Mouse (Mus musculus): ENCODE measurements at regions not wholly inside any gene's neighbourhood (a gene's known extent, or its start where the extent isn't known, plus 50 kb on each side); places are given as distances from the start of the nearest gene placed in this dataset.

GRCm38 (mm10) chr1:133549816-133550215, 60.3 kb downstream of the Snrpe start:
- WGBS, result 45% methylated on average over 10 of the region's 10 CpGs
- no peak for TF ChIP-seq POLR2A (IDR thresholded peaks at IDR 0.05; ENCODE audit: borderline replicate concordance, extremely low read depth, low read depth, low read length)
- TF ChIP-seq CTCF (IDR thresholded peaks at IDR 0.05; ENCODE audit: insufficient read depth, low read length), result no peak
- no peak for DNase-seq
- Histone ChIP-seq H3K4me3 (replicated peaks; ENCODE audit: extremely low read depth, low read depth, low read length) (no peak overlapping the region), H3K4me1 (ENCODE audit: control insufficient read depth, insufficient read depth, low read length) (no peaks in the 10 kb centered on the region)

DNA sequence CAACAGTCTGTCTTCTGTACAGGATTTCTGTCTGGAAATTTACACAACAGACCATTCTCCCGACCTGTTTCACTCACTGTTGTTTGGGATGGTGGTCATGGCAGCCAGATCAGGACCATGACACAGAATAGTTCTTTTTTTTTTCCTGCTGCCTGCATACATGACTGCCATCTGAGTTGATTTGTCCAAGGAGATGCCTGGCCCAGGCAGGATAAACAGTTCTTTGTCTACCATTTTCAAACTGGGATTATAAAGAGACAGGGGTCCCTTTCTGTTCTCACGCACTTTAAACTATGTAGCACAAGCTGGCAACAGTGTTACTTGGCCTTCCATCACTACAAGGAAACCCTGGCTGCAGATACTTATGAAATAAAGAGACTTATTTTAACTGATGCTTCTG, 61.1 kb downstream of the Snrpe start:
- Histone ChIP-seq H3K4me1 (ENCODE audit: control insufficient read depth, insufficient read depth, low read length) (no peaks in the 10 kb centered on the region), H3K4me3 (replicated peaks; ENCODE audit: extremely low read depth, low read depth, low read length) (no peak overlapping the region)
- TF ChIP-seq POLR2A (IDR thresholded peaks at IDR 0.05; ENCODE audit: borderline replicate concordance, extremely low read depth, low read depth, low read length) (no peak), CTCF (IDR thresholded peaks at IDR 0.05; ENCODE audit: insufficient read depth, low read length) (no peak)
- WGBS, result 68% methylated on average over 2 of the region's 2 CpGs
- DNase-seq, result no peak

- WGBS, result 82% methylated on average over 3 of the region's 3 CpGs
- Histone ChIP-seq H3K4me1 (ENCODE audit: control insufficient read depth, insufficient read depth, low read length) (no peaks in the 10 kb centered on the region), H3K4me3 (replicated peaks; ENCODE audit: extremely low read depth, low read depth, low read length) (no peak overlapping the region)
- no peak for TF ChIP-seq POLR2A (IDR thresholded peaks at IDR 0.05; ENCODE audit: borderline replicate concordance, extremely low read depth, low read depth, low read length)
- no peak for TF ChIP-seq CTCF (IDR thresholded peaks at IDR 0.05; ENCODE audit: insufficient read depth, low read length)
- DNase-seq, result no peak
Measured at GRCm38 (mm10) chr1:133547541-133547940, 62.5 kb downstream of the Snrpe start.

DNA sequence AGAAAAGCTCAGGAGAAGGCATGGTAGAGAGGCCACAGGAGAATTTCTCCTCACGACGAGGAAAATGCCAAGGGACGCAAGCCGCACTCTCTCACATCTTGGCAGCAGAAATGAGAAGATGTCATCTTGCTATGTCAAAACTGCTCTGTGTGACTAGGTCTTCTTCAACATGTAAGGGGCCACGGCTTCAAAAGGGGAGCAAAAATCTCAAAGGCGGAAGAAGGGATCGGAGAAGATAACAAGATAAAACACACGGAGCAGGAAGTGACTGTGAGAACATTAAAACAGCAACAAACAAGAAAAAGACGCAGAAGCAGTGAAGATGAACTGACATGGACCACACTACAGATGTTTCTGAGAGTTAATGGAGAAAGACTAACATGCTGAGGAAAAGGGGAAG, 65.1 kb downstream of the Snrpe start:
- H3K4me3 ChIP-seq (replicated peaks; ENCODE audit: extremely low read depth, low read depth, low read length), result no peak overlapping the region
- TF ChIP-seq POLR2A (IDR thresholded peaks at IDR 0.05; ENCODE audit: borderline replicate concordance, extremely low read depth, low read depth, low read length) (no peak), CTCF (IDR thresholded peaks at IDR 0.05; ENCODE audit: insufficient read depth, low read length) (no peak)
- H3K4me1 ChIP-seq (ENCODE audit: control insufficient read depth, insufficient read depth, low read length), result no peaks in the 10 kb centered on the region
- no peak for DNase-seq
- WGBS, result 68% methylated on average over 9 of the region's 9 CpGs

DNA sequence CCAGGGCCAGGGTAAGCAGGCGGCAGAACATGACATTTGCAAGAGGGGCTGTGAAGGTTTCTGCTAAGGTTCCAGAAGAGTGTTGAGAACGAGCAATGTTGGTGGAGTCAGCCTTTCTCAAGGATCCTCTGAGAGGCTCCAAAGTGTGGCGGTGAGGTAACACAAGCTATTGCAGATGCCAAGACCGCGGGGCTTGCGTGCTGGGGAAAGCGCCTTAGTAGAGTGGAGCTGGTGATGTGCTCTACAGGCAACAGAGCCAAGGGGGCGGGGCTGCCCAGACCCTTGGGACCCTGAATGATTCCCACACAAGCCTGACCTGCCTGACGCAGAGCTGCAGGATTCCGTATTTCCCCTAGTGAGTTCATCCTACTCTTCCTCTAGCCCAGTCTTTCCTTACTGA, 66.3 kb downstream of the Snrpe start:
- 83% methylated on average over 10 of the region's 10 CpGs for WGBS
- Histone ChIP-seq H3K4me1 (ENCODE audit: control insufficient read depth, insufficient read depth, low read length) (no peaks in the 10 kb centered on the region), H3K4me3 (replicated peaks; ENCODE audit: extremely low read depth, low read depth, low read length) (no peak overlapping the region)
- TF ChIP-seq CTCF (IDR thresholded peaks at IDR 0.05; ENCODE audit: insufficient read depth, low read length), result no peak
- no peak for TF ChIP-seq POLR2A (IDR thresholded peaks at IDR 0.05; ENCODE audit: borderline replicate concordance, extremely low read depth, low read depth, low read length)
- no peak for DNase-seq

GRCm38 (mm10) chr1:133541996-133542775, 67.9 kb downstream of the Snrpe start:
- Histone ChIP-seq H3K4me1 (ENCODE audit: control insufficient read depth, insufficient read depth, low read length) (no peaks in the 10 kb centered on the region), H3K4me3 (replicated peaks; ENCODE audit: extremely low read depth, low read depth, low read length) (no peak overlapping the region)
- no peak for DNase-seq
- WGBS, result 76% methylated on average over 15 of the region's 15 CpGs
- TF ChIP-seq POLR2A (IDR thresholded peaks at IDR 0.05; ENCODE audit: borderline replicate concordance, extremely low read depth, low read depth, low read length), result no peak
- TF ChIP-seq CTCF (IDR thresholded peaks at IDR 0.05; ENCODE audit: insufficient read depth, low read length), result no peak

DNA sequence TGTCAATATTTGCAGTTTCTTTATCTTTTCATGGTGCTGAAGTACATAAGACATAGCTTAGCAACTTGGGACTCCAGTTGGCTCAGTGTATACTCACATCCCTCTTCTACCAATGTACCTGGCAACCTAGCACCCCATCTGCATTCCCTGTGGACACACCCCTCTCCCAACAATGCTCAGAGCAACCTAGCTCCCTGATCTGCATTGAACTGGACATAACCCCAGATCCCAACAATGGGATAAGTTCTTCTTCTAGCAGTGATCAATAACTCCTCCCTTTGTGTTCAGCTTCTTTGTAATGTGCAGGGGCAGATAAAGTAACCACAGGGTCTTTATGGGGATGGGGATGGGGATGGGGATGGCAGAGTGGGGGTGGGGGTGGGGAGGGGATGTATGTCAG, 79.4 kb downstream of the Snrpe start:
- Histone ChIP-seq H3K4me3 (replicated peaks; ENCODE audit: extremely low read depth, low read depth, low read length) (no peak overlapping the region), H3K4me1 (ENCODE audit: control insufficient read depth, insufficient read depth, low read length) (no peaks in the 10 kb centered on the region; the same call in 1 of the 2 replicates)
- TF ChIP-seq CTCF (IDR thresholded peaks at IDR 0.05; ENCODE audit: insufficient read depth, low read length) (no peak), POLR2A (IDR thresholded peaks at IDR 0.05; ENCODE audit: borderline replicate concordance, extremely low read depth, low read depth, low read length) (no peak)
- no peak for DNase-seq

- no peak for DNase-seq
- no peaks in the 10 kb centered on the region; the same call in 1 of the 2 replicates for H3K4me1 ChIP-seq (ENCODE audit: control insufficient read depth, insufficient read depth, low read length)
- TF ChIP-seq CTCF (IDR thresholded peaks at IDR 0.05; ENCODE audit: insufficient read depth, low read length) (no peak), POLR2A (IDR thresholded peaks at IDR 0.05; ENCODE audit: borderline replicate concordance, extremely low read depth, low read depth, low read length) (no peak)
- H3K4me3 ChIP-seq (replicated peaks; ENCODE audit: extremely low read depth, low read depth, low read length), result no peak overlapping the region
- WGBS, result 89% methylated on average over 10 of the region's 10 CpGs
Measured at GRCm38 (mm10) chr1:133529817-133530216, 80.3 kb downstream of the Snrpe start.

DNA sequence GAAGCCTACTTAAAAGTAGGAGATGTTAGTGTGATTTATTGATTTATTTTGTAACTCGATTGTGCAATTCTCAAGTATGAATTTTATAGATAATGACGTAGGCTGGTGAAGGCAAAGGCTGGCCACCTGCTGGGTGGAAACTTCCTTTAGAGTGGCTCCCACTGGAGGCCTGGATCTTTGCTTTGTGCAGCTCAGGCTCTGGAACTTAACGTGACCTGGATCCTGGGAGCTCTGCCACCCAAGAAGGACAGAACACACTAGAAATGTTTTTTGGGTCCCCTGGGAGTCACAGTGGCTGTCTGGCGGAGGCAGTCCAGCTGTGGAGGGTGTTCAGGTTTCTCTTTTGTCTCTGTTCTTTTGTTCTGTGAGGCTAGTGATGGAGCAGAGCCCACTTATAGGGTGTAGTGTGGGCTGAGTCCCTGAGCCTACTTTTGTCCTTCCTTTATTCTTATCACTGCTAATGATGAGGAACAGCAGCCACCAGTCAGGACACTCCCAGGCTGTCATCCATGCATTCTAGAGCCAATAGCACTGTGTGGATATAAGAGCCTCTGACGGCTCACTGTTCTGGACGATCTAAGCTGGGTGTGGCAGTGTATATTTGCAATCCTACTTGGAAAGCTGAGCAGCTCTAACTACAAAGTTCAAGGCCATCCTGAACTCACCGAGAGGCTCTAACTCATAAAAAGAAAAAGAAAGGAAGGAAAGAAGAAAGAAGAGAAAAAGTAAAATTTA, 82.3 kb downstream of the Snrpe start:
- TF ChIP-seq POLR2A (IDR thresholded peaks at IDR 0.05; ENCODE audit: borderline replicate concordance, extremely low read depth, low read depth, low read length) (no peak), CTCF (IDR thresholded peaks at IDR 0.05; ENCODE audit: insufficient read depth, low read length) (no peak)
- DNase-seq, result no peak
- H3K4me3 ChIP-seq (replicated peaks; ENCODE audit: extremely low read depth, low read depth, low read length), result no peak overlapping the region
- no peaks in the 10 kb centered on the region; the same call in 1 of the 2 replicates for H3K4me1 ChIP-seq (ENCODE audit: control insufficient read depth, insufficient read depth, low read length)
- WGBS, result 51% methylated on average over 7 of the region's 7 CpGs

DNA sequence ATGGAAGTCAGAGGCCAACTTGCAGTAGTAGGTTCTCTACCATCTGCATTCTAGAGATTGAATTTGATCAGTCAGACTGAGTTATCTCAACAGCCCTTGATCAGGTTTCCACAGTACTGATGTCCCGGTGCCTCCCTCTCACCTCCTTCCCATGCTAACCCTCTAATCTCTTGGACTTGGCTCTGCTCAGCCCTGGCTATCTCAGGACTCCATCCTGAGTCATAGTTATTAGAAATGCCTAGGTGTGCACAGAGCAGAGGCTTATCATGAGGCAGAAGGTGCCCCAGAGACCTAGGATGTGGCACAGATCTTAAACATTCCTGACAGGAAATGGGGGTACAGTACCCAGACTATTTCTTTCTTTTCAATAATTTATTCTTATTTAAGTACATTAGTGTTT, 87.3 kb downstream of the Snrpe start:
- Histone ChIP-seq H3K4me1 (ENCODE audit: control insufficient read depth, insufficient read depth, low read length) (no peaks in the 10 kb centered on the region), H3K4me3 (replicated peaks; ENCODE audit: extremely low read depth, low read depth, low read length) (no peak overlapping the region)
- no peak for TF ChIP-seq CTCF (IDR thresholded peaks at IDR 0.05; ENCODE audit: insufficient read depth, low read length)
- TF ChIP-seq POLR2A (IDR thresholded peaks at IDR 0.05; ENCODE audit: borderline replicate concordance, extremely low read depth, low read depth, low read length), result no peak
- WGBS, result 94% methylated on average over 1 of the region's 1 CpGs
- no peak for DNase-seq

Measured in lung, adult 2 months (tissue).